Mouse (Mus musculus): ENCODE measurements around the gene Ebf1.

DNA sequence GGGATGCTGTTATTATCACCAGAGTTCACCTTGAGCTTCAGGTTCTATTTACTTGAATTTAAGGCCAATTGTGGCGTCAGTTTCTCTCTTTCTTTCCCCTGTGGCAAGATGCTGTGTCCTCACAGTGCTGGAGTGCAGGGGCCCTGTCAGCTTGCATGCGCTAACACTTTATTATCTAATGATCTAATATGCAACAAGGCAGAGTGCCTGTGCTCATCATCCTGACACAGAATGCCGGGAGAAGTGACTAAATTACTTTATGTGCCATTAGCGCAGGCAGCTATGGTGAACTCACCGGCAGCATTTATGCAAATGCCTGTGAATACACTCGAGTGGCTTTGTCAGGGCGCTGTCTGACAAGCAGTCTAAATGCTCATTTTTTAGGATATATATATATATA is 270.6 kb downstream of the Ebf1 start:
- TF ChIP-seq CTCF (IDR thresholded peaks at IDR 0.05; ENCODE audit: control insufficient read depth, insufficient read depth, insufficient replicate concordance, low read depth, low read length) (no peak), POLR2A (IDR thresholded peaks at IDR 0.05; ENCODE audit: control insufficient read depth, low read depth, low read length) (no peak)
